Mouse (Mus musculus) spleen, adult 18-20 months (tissue): Measurements from ENCODE around the gene Usp25.

ENCODE experiments used
- DNase-seq, 2 experiments: peaks; one replicate each; pipeline ENCODE4 v3.0.0; 2022; ENCODE audit warnings: mixed read lengths in 2 of 2

The Usp25 gene

GRCm38 (mm10) chr16:77034751-77035150 is 21.2 kb downstream of the Usp25 start:
- no peak for DNase-seq

DNA sequence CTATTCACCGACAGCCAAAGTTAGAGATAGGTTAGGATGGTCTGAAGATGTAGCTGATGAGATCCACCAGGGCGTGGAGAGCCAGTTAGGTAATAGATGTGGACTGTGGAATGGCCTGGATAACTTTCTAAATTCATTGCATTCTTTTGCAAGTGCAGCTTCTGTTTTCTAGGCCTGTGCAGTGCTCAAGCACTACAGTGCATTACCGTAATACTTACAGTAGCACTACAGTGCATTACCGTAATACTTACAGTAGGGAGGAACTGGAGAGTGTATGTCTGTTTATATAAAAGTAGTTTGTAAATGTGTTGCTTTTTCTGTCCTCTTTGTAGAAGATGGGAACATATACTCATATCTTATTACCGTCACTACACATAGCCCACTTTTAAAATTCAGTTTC is 28.1 kb downstream of the Usp25 start:
- no peak for DNase-seq

- no peak for DNase-seq
Measured at GRCm38 (mm10) chr16:77043499-77043898, 30.0 kb downstream of the Usp25 start.

DNA sequence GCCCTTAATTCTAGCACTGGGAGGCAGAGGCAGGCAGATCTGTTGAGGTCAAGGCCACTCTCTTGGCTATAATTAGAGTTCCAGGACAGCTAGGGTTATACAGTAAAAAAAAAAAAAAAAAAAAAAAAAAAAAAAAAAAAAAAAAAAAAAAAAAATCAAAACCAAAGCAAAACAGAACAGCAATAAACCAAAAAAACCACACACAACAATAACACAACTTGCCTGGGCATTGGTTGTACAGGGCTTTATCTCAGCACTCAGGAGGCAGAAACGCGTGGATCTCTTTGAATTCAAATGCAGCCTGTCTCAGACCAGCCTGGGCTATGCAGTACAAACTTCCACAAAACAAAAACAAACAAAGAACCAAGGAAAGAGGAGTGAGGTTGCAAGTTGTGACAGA is 40.7 kb downstream of the Usp25 start:
- no peak for DNase-seq

GRCm38 (mm10) chr16:77055519-77056159 is 42.1 kb downstream of the Usp25 start:
- no peak for DNase-seq

- DNase-seq: no peak
Measured at GRCm38 (mm10) chr16:77056160-77056520, 42.6 kb downstream of the Usp25 start.

GRCm38 (mm10) chr16:77058567-77058966 is 45.1 kb downstream of the Usp25 start:
- no peak for DNase-seq

DNA sequence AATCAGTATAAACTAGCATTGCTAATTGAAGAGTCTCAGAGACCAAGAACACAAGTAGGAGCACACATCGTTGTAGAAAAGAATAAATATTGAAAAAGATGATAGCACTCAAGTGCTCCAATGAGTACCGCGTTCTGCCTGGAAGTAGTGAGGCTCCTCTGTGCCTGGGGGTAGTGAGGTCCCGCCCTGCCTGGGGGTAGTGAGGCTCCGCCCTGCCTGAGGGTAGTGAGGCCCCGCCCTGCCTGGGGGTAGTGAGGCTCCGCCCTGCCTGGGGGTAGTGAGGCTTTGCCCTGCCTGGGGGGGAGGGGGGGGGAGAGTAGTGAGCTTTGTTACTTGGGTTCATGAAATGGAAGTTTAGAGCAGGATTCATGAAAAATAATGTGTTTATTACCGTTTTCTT is 46.7 kb downstream of the Usp25 start:
- DNase-seq: peak; percentile 65

- no peak for DNase-seq
Measured at GRCm38 (mm10) chr16:77063916-77064315, 50.4 kb downstream of the Usp25 start.

- DNase-seq: no peak
Measured at GRCm38 (mm10) chr16:77076954-77077735, 63.6 kb downstream of the Usp25 start.

DNA sequence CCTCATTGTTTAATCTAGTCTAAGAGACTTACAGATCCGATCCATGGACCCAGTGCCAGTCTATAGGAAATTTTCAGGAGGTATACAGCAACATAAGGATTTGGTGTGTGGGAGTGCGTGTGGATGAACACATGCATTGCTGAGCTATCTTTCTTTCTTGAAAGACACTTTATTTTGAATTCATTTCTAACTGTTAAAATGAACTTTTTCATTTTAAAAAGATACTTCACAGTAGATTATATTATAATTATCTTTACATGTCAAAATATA is 64.2 kb downstream of the Usp25 start:
- no peak for DNase-seq

- no peak for DNase-seq
Measured at GRCm38 (mm10) chr16:77084071-77084470, 70.6 kb downstream of the Usp25 start.

DNA sequence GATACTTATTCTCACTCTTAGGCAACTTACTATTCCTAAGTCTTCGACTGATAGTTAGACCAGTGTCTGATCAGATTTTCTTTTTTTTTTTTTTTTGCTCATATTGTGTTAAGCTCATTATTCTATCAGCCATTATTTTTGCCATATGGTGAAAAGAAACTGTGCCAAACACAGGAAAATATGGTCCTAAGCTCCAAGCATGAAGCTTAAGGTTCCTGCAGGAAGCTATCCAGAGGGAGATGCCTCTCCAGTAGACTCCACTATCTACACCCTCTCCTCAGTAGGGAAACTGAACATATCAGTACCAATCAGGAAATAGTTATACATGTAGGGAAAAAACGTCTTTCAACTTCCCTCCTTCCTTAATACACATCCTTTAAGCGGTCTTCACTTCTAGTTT is 76.3 kb downstream of the Usp25 start:
- DNase-seq: no peak

- DNase-seq: no peak
Measured at GRCm38 (mm10) chr16:77093526-77093925, 80.0 kb downstream of the Usp25 start.

DNA sequence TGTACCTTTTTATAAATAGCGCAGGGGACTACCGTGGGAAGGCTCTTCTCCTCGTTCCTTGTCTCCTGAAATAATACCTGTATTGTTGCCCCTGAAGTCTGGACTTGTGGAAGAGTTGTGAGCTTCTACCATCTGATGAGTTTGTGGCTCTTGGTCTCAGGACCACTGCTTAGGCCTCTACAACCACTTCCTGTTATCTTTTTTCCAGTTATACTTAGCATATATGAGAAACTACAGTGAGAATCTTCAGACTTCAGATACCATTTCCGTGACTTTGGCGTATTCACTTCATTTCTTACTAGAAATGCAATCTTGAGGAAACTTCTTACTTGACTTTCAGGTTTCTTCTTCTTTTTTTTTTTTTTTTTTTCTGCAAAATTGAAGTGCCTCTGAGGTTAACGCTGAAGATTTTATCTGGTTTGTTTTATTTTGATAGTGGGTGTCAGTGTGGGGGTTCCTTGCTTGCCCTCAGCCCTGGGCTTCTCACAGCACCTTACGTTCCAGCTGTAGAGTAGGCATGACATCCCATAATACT is 81.6 kb downstream of the Usp25 start:
- DNase-seq: no peak

GRCm38 (mm10) chr16:77099018-77099869 is 85.7 kb downstream of the Usp25 start:
- peak in 1 of 2 experiments; percentile 41 for DNase-seq

DNA sequence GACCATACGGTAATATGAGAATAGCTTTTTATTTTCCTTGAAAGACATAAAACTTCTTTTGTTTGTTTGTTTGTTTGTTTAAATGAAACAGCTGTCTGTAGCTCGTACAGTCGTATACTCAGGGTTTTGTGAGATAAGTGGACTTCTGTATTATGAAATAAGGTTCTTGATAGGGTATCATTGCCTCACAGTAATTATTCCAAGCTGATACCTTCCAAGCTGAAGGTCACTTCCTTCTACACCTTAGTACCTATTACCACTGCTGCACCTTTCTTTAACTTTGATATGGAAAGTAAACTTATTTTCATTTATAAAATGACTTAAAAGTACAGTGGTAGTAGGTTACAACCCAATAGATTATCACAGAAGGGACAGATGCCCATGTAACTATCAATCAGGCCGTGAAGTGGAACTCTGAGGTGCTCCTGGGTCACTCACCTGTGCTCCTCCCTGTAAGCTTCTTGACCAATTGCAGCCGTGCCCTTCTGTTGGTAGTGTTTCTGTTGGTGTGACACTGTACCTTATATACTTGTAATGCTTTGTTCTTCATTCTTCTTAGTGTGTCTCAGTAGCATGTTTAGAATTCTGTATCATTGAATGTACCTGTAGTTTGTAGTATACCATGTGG is 90.2 kb downstream of the Usp25 start:
- no peak for DNase-seq

DNA sequence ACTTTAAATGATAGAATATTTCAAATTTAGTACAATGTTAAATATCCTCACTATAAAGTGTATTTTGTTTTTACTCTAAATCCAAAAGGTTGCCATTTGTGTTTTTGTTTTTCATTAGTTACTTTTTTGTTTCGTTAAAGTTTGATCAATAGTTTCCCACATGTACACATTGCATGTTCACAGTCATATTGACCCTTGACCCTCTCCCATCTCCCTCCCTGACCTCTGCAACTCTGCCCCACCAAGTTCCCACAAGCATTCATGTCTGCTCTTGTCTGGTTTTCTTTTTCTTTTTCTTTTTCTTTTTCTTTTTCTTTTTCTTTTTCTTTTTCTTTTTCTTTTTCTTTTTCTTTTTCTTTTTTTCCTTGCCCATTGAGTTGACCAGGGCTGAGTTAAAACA is 97.8 kb downstream of the Usp25 start:
- DNase-seq: no peak

DNA sequence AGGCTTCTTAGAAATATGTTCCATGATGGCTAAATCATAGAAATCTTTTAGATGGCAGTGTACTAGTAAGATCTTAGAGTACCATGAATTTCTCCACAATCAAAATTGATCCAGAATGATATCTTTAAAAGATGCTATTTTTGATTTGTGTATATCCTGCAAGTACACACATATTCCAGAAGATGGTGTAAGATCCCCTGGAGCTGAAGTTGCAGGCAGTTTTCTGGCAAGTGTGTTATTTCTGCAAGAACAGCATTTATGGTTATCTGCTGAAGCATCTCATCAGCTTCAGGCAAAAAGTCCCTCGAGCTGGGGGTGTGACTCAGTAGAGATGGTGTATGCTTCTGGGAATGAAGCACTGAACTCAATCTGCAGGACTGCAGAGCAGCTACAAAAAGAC is 112.4 kb downstream of the Usp25 start:
- no peak for DNase-seq

DNA sequence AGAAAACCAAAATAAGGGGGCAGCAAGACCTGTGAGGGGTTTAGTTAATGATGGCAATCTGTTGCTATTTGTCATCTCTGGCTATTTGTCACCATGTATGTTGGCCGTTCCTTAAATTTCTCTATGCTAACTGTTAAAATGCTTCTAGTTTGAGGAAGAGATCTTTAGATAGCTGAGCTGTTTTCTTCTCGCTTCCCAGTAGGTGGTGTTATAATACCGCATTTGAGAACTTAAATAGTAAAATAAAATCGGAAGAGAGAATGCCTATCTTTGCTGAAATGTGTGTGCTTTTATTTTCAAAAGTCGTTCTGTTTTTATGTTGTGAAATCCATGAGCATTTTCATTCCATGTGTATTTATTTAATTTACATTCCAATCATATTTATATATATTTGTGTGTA is 115.2 kb downstream of the Usp25 start:
- no peak for DNase-seq

DNA sequence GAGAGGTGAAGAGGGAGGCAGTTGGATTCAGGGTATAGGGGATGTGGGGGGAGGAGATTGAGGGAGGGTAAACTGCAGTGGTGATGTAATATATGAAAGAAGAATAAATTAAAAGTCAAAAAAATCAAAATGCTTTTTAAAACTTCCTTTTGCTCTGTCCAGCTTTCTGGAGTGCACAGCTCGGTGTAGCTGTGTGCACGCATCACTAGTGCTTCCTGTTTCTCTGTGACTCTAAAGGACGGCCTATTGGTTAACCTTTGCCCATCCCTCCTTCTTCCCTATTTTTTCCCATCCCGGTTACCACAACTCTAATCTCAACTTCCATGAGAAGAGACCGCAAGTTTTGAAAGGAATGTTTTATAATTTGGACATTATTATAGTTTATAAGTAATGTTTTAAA is 119.5 kb downstream of the Usp25 start:
- no peak for DNase-seq

GRCm38 (mm10) chr16:77140651-77141050 is 127.1 kb downstream of the Usp25 start:
- no peak for DNase-seq

- no peak for DNase-seq
Measured at GRCm38 (mm10) chr16:77146801-77147200, 133.3 kb downstream of the Usp25 start.
